Mouse (Mus musculus) adrenal gland, postnatal 14 days (tissue): ENCODE measurements around the gene Slc50a1. TPM values are rescaled to one million over a fixed set of nuclear protein-coding genes. Genes with fewer than 3 reads are reported as not detected.

Source experiments
- DNase-seq: peaks from one replicate; pipeline ENCODE4 v3.0.0; 2021; ENCODE audit warnings: mixed read lengths
- microRNA-seq, 2 experiments: library from miRNA; unstranded; fragments of <30 nt; microRNA quantifications; one replicate each; pipeline ENCODE4 v1.2.0; 2021
- total RNA-seq: library from RNA; stranded (reverse); gene quantifications from 2 replicates; pipeline ENCODE4 v1.2.3, GENCODE M21; 2021

Gene Slc50a1
- total RNA-seq, 1 experiment from 2014 or later = 40.4 TPM

DNA sequence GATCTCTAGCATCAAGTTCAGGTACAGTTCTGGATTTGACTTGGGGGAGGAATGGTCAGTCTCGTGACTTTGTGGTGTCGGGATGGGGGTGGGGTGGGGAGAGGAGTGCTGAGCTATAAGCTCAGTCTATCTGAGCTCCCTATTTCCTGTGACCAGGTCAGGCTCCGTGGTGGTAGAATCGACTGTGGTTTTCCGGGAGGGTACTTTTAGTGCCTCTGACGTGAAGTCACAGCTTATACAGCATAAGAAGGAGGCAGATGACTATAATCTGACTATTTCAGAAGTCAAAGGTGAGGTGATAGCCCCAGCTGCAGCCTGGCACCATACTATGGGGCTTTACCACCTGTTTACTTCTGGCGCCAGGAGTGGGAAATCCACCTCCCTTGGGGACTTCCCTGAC, 39.0 kb downstream of the Slc50a1 start:
- DNase-seq = no peak

DNA sequence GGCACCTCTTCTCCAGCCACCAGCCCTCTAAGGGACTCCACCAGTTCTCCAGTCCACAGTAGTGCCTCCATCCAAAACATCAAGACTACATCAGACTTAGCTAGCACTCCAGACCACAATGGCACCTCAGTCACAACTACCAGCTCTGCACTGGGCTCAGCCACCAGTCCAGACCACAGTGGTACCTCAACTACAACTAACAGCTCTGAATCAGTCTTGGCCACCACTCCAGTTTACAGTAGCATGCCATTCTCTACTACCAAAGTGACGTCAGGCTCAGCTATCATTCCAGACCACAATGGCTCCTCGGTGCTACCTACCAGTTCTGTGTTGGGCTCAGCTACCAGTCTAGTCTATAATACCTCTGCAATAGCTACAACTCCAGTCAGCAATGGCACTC, 39.8 kb downstream of the Slc50a1 start:
- no peak for DNase-seq

DNA sequence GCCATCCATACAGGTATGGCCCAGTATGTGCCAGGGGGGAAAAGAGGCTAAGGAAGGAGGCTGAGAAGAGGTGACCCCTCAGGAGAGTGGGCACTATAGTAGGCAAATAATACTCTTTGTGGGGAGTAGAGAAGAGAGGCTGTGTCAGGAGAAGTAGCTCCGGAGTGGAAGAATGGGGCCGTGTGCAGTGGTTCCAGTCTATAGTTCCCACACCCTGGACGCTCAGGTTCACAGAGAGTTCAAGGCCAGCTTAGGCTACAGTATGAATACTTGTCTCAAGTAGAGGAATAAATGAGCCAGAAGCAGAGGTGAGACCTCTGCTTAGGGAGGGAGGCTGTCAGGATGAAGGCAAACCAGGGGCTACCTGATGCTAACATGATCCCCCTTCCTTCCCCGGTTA, 41.1 kb downstream of the Slc50a1 start:
- no peak for DNase-seq

DNA sequence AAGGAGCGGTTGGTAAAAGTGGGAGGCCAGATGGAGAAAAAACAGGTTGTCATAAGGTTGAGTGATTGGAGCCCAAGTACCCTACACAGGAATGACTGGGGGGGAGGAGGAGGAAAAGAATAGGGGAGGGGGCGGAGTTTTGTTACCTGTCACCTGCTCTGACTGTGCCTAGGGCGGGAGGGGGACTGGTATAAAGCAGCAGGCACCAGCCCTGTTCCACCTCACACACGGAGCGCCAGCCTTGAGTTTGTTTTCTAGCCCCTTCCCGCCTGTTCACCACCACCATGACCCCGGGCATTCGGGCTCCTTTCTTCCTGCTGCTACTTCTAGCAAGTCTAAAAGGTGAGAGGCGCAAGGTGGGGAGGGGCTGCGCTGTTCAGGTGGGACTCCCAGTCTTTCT, 41.5 kb downstream of the Slc50a1 start, which contains the start of gene Muc1:
Gene Muc1 (plus strand): TSS at position 222 of the 400 bp plus-strand sequence.
- no peak for DNase-seq

DNA sequence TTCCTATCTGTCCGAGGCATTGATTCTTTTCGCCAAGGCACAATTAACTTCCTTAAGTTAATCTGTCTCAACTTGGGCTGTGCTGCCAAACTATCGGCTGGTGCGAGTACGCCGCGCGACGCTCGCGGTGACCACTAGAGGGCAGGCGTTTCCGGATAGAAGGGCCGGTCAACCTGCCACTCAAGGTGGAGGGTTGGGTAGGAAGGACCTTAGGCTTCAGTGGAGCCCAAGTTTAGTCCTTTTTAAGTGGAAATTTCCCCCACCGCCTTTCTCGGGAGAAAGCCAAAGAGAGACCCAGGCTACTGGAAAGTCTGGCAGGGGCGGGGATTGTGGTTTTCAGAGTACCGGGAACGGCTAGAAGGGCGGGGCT, 42.2 kb downstream of the Slc50a1 start:
- peak; percentile 92 for DNase-seq

DNA sequence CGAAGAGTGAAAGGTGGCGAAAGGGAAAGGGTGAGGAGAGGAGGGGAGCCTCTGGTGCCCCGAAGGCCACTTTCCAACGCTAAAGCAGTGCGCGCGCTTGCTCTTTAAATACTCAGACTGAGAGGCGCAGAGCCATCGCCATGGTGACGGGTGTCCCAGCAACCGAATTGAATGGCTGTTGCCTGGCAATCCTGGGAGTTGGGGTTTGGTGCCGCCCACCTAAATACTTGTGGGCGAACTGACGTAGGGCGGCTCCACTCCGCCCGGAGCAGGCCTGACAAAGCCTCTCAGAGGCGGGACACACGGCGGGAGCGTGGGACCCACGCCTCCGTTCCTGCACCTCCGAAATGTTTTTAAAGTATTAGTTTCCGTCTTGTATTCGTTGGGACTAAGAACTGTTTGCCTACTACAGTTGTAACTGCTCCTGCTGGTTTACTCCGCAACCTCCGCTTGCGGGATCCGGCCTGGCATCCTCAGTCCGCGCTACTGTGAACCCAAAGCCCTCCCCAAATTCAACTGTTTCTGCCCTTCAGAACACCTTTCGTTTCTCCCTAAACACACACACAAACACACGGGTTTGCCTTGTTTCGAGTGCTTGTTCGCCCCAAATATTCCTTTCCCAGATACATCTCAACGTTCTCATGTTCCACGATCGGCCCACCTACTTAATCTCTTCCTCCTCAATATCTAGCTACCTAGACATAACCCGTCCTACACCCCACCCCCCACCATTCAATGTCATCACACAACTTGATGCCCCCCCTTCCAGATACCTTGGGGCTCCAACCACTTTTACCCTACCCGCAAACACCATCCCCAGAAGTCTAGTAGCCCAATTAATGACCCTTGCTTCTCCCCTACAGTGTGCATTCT, 42.8 kb downstream of the Slc50a1 start:
- peak; percentile 94 for DNase-seq

DNA sequence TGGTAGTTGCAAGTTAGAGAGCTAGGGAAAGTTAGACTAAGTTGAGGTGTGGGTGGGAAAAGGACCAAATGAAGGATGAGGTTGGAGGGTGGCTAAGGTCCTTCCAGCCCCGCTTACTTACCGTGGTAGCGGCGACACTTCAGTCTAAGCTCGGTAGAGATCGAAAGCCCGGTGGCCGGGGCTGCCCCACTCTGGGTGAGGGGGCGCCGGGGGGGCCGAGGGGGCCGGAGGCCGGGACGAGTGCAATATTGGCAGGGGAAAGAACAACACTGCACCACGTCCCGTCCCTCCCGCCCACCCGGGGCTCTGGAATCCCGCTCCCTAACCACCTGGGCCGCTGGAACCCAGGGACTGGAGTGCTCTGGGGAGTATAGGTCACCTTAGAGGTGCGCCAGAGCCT, 43.5 kb downstream of the Slc50a1 start, which contains the start of gene Mtx1:
Gene Mtx1 (minus strand): TSS at position 189 of the 400 bp plus-strand sequence.
- DNase-seq = no peak

DNA sequence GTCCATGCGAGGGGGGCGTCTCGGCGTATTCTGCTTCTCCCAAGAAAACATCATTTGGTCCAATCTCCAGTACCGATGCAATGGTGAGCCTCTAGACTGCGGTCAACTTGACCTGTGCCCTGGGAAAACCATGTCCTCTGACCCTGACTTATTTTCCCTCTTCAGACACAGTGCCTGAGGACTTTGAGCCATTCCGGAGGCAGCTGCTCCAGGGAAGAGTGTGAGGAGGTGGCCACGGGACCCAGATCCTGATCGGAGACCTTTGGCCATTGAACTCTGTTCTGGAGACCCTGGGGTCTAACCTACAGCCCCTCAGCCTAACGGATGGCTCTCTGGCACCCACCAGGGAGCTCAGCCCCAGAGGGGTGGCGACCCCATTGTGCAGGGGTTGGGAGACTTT, 44.0 kb downstream of the Slc50a1 start:
- no peak for DNase-seq

DNA sequence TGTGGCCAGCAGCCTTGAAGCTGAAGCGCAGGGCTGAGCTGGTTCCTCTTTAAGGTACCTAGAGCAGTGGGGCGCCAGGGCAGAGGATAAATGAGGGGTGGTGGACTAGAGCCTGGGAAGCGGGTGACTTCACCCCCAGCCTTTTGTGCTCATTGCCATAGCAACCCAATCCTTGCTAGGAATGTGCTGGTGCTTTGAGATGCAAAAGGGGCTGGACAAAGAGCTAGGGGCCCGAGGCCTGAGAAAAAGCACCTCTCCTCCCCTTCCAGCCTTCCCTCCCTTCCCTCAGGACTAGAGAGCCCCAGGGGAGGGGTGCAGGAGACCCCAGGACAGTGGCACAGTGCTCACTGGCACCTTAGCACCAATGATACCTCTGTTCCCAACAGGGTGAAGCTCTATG, 44.5 kb downstream of the Slc50a1 start:
- no peak for DNase-seq

DNA sequence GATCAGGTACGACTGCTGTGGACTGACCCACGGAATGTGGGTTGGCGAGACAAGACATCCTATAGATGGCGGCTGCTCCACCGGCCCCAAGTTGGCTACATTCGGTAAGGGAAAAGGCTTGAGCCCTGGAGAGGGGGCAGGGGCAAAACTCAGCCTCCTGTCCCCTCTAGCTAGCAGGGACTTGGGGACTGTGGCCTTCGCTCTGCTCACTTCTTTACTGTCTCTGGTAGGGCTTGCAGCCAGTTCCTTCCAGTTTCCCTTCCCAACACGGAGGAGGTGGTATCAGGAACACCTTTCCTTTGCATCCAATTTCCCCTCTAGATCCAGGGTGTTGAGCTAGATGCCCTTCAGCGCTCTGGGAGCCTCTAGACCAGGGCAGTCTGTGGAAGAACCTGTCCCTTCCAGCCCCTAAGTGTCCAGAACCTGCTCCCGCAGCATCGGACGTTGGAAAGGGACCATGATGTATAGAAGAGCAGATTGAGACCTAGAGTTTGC, 45.0 kb downstream of the Slc50a1 start:
- no peak for DNase-seq

DNA sequence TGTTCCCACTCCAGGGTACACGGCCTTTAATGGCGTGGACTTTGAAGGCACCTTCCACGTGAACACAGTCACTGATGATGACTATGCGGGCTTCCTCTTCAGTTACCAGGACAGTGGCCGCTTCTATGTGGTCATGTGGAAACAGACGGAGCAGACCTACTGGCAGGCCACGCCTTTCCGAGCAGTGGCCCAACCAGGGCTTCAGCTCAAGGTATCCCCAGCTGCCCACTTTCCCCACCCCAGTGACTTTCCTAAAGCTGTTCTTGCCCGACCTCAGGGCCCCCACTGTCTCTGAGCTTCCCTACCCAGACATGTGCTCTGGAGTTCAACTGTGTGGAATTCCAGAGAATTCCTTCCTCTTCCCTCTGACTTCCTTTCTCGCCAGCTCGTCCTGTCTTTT, 45.6 kb downstream of the Slc50a1 start:
- DNase-seq = no peak

DNA sequence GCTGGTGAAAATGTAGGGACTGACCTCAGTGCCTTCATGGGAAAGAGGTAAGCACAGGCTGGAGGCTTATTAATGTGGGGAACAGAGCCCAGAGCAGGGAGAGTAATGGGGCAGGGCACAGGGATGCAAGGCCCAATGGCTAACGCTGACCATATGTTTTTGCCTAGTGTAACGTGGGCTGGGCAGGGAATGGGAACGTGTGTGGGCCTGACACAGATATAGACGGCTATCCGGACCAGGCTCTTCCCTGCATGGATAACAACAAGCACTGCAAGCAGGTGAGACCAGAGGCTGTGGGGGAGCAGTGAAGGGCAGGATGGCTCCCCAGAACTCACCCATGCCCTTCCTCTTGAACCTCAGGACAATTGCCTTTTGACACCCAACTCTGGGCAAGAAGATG, 49.2 kb downstream of the Slc50a1 start:
- DNase-seq = no peak

DNA sequence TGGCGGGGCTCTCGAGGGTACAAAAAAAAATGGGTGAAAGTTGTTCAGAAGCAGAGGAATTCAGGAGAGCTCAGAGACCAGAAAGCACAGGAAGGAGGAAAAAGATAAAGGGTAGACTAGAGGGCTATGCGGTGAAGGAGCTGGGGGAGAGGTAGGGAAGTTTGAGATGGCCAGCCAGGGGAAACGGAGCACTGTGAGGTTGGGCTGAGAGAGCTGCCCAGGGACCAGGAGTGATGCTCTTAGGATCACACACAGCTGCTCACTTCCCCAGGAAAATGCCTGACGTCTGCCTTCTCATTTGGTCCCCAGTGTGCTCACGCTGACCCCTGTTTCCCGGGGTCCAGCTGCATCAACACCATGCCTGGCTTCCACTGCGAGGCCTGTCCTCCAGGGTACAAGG, 50.8 kb downstream of the Slc50a1 start:
- no peak for DNase-seq

DNA sequence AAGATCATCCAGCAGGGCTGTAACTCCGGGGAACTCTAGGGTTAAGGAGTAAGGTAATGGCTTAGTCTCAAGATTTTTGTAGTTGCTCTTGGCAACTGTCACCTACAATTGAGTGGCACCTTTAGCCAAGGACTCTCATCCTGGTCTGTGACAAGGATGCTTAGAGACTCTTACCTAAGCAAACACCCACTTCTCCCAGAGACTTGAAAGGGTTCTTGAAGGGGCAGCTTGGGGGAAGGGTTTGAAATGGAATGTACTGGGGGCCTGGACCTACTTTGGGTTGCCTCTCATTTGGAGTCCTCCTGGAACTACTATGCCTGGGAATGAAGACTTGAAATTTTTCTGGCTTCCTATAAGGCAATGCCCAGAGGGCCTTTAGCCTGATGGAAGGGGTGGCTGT, 52.1 kb downstream of the Slc50a1 start:
- no peak for DNase-seq

Small RNAs within 50 kb of the gene (microRNA-seq; reads per million reads assigned to microRNA genes)
- gene Mir92b = 28.2 to 64.3 reads per million in 2 experiments

Other genes starting within 250 kb of the Slc50a1 start
- gene Rusc1, start 177.3 kb downstream of the Slc50a1 start, total RNA-seq = 19.8 and 21.5 TPM in 2 replicates
- gene Gm43738, start 169.5 kb downstream of the Slc50a1 start, total RNA-seq = not detected in 2 replicates
- gene Fdps, start 168.6 kb downstream of the Slc50a1 start, total RNA-seq = 99.6 and 157 TPM in 2 replicates
- gene Pklr, start 134.4 kb downstream of the Slc50a1 start, total RNA-seq = 1.6 and 15.1 TPM in 2 replicates
- gene Hcn3, start 110.4 kb downstream of the Slc50a1 start, total RNA-seq = 3.3 and 5.3 TPM in 2 replicates
- gene Clk2, start 105.8 kb downstream of the Slc50a1 start, total RNA-seq = 50.3 and 69.1 TPM in 2 replicates
- 75.4 and 76.9 TPM in 2 replicates for gene Scamp3, start 93.1 kb downstream of the Slc50a1 start, total RNA-seq
- gene Fam189b, start 87.4 kb downstream of the Slc50a1 start, total RNA-seq = 15.0 and 21.1 TPM in 2 replicates
- gene Gba, start 67.6 kb downstream of the Slc50a1 start, total RNA-seq = 52.4 and 57.5 TPM in 2 replicates
- 9.0 and 12.7 TPM in 2 replicates for gene Thbs3, start 55.4 kb downstream of the Slc50a1 start, total RNA-seq
- 152 and 162 TPM in 2 replicates for gene Mtx1, start 43.5 kb downstream of the Slc50a1 start, total RNA-seq
- gene Muc1, start 41.5 kb downstream of the Slc50a1 start, total RNA-seq = 0.64 and 1.3 TPM in 2 replicates
- gene Krtcap2, start 24.6 kb downstream of the Slc50a1 start, total RNA-seq = 95.0 and 110 TPM in 2 replicates
- 1.4 and 3.2 TPM in 2 replicates for gene Trim46, start 24.3 kb downstream of the Slc50a1 start, total RNA-seq
- 107 and 116 TPM in 2 replicates for gene Dpm3, start 11.2 kb downstream of the Slc50a1 start, total RNA-seq
- gene Efna1, start 10.6 kb upstream of the Slc50a1 start, total RNA-seq = 19.1 and 21.9 TPM in 2 replicates
- gene Efna3, start 52.4 kb upstream of the Slc50a1 start, total RNA-seq = 0.38 and 0.59 TPM in 2 replicates
- gene Efna4, start 67.5 kb upstream of the Slc50a1 start, total RNA-seq = 0.26 and 0.68 TPM in 2 replicates
- gene Adam15, start 79.4 kb upstream of the Slc50a1 start, total RNA-seq = 66.0 and 79.5 TPM in 2 replicates
- gene Dcst2, start 91.4 kb upstream of the Slc50a1 start, total RNA-seq = 0.68 and 0.70 TPM in 2 replicates
- gene Dcst1, start 94.7 kb upstream of the Slc50a1 start, total RNA-seq = 0.30 and 0.71 TPM in 2 replicates
- 67.1 and 72.7 TPM in 2 replicates for gene Zbtb7b, start 124.2 kb upstream of the Slc50a1 start, total RNA-seq
- gene Lenep, start 132.2 kb upstream of the Slc50a1 start, total RNA-seq = 0.26 TPM in 1 of 2 replicates, not detected in the other
- gene Flad1, start 141.3 kb upstream of the Slc50a1 start, total RNA-seq = 42.2 and 43.8 TPM in 2 replicates
- gene Cks1b, start 147.8 kb upstream of the Slc50a1 start, total RNA-seq = 34.9 and 38.0 TPM in 2 replicates
- gene Shc1, start 147.9 kb upstream of the Slc50a1 start, total RNA-seq = 80.5 and 94.6 TPM in 2 replicates
- gene Pygo2, start 159.6 kb upstream of the Slc50a1 start, total RNA-seq = 36.4 and 48.3 TPM in 2 replicates
- 43.9 and 48.7 TPM in 2 replicates for gene Pbxip1, start 166.1 kb upstream of the Slc50a1 start, total RNA-seq
- gene Pmvk, start 184.0 kb upstream of the Slc50a1 start, total RNA-seq = 16.6 and 19.0 TPM in 2 replicates
- 5.3 and 5.7 TPM in 2 replicates for gene Kcnn3, start 249.6 kb upstream of the Slc50a1 start, total RNA-seq